Mouse (Mus musculus): ENCODE results near the gene Ptpn3.

GRCm38 (mm10) chr4:57305644-57306043 is 4.0 kb upstream of the Ptpn3 start:
- TF ChIP-seq CTCF (IDR thresholded peaks at IDR 0.05; ENCODE audit: extremely low read depth, insufficient read depth, insufficient read length, insufficient replicate concordance): no peak
- no peak for TF ChIP-seq POLR2A (IDR thresholded peaks at IDR 0.05; ENCODE audit: low read depth, low read length)

Data from spleen, adult 2 months (tissue).